Mouse (Mus musculus) embryonic facial prominence, embryonic 15.5 days (tissue): ENCODE measurements around the gene Anks1b. TPM values are rescaled to one million over a fixed set of nuclear protein-coding genes. Genes with fewer than 3 reads are reported as not detected.

ENCODE experiments used
- ATAC-seq: fragments of 200-750 bp; cut with Nextera tagmentation; 2 replicates; pipeline ENCODE4 v1.8.0; 2017; ENCODE audit warnings: low read depth, moderate TSS enrichment; ENCODE audit not compliant: insufficient number of reproducible peaks, low FRiP score, low TSS enrichment
- H3K27ac ChIP-seq: fragments of 300-500 bp; sonication (generic); replicated peaks from 2 replicates; pipeline ENCODE4 v1.5.1; 2015; ENCODE audit warnings: mild to moderate bottlenecking, inconsistent platforms
- H3K27me3 ChIP-seq: fragments of 300-500 bp; sonication (generic); 2 replicates; pipeline ENCODE4 v1.6.1; 2015; ENCODE audit warnings: inconsistent platforms
- H3K36me3 ChIP-seq: fragments of 300-500 bp; sonication (generic); 2 replicates; pipeline ENCODE4 v1.6.1; 2015; ENCODE audit warnings: mild to moderate bottlenecking, inconsistent platforms
- H3K4me1 ChIP-seq: fragments of 300-500 bp; sonication (generic); 2 replicates; pipeline ENCODE4 v1.6.1; 2015; ENCODE audit warnings: inconsistent platforms
- H3K4me2 ChIP-seq: fragments of 300-500 bp; sonication (generic); replicated peaks from 2 replicates; pipeline ENCODE4 v1.6.1; 2015; ENCODE audit warnings: mild to moderate bottlenecking, inconsistent platforms
- H3K4me3 ChIP-seq: fragments of 300-500 bp; sonication (generic); replicated peaks from 2 replicates; pipeline ENCODE4 v1.5.1; 2015; ENCODE audit warnings: mild to moderate bottlenecking, inconsistent platforms
- H3K9ac ChIP-seq: fragments of 300-500 bp; sonication (generic); 2 replicates; pipeline ENCODE4 v1.6.1; 2015; ENCODE audit warnings: inconsistent platforms
- H3K9me3 ChIP-seq: fragments of 300-500 bp; sonication (generic); replicated peaks from 2 replicates; pipeline ENCODE4 v1.6.1; 2016; ENCODE audit warnings: inconsistent platforms
- WGBS: fragments of 180-500 bp; shearing (Covaris S2); methylation state at CpG from one replicate; pipeline ENCODE4 v1.1.7; 2015; 5-methylcytosine and 5-hydroxymethylcytosine counted together
- polyA plus RNA-seq: library from polyadenylated mRNA; unstranded; fragments of >200 nt; fragmentation: Nextera tagmentation; extraction: Ambion mirVana; gene quantifications from 2 replicates; pipeline ENCODE4 v1.2.1, GENCODE M21; 2015

The Anks1b gene
- polyA plus RNA-seq, 1 experiment from 2014 or later = 2.0 TPM

DNA sequence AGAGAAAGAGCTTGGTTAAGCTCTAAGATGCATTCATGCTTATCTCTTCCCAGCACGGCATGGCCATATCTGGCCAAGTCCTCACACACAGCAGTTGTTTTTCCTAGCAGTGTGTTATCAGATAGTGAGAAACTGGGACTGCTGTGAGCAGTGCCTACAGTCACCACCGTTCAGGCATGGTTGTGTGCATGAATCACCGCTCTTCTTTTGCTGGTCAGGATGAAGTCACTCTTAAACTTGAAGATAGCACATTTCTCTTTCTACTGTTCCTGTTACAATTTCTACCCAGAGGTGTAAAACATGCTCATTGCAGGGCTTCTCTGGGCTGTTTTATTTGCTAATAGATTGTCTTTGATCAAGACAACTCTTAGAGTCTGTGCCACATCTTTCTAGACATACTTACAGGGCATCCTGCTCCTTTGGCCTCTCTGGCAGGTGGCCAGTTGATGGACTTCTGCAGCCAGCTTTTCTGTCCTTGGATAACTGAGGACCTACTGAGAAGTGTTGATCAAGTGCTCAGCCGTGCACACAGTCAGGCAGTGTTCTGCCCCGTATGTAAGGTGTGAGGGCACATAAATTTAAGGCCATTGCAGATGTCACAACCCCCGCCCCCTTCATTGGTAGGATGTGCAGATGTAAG lies 296.8 kb downstream of the Anks1b start:
- no peaks in the 10 kb centered on the region for H3K36me3 ChIP-seq
- H3K4me3 ChIP-seq = no peak overlapping the region
- no peak overlapping the region for H3K4me2 ChIP-seq
- H3K9ac ChIP-seq = no peak overlapping the region
- H3K27ac ChIP-seq = no peak overlapping the region
- no peak for ATAC-seq
- no peaks in the 10 kb centered on the region for H3K4me1 ChIP-seq
- 80% methylated on average over 6 of the region's 6 CpGs for WGBS
- no peaks in the 10 kb centered on the region for H3K27me3 ChIP-seq
- no peaks in the 10 kb centered on the region for H3K9me3 ChIP-seq

- no peak for ATAC-seq
- H3K4me1 ChIP-seq = no peaks in the 10 kb centered on the region
- 62% methylated on average over 5 of the region's 5 CpGs for WGBS
- no peak overlapping the region for H3K9ac ChIP-seq
- H3K36me3 ChIP-seq = no peaks in the 10 kb centered on the region
- no peaks in the 10 kb centered on the region for H3K9me3 ChIP-seq
- no peak overlapping the region for H3K4me3 ChIP-seq
- H3K27ac ChIP-seq = no peak overlapping the region
- H3K4me2 ChIP-seq = no peak overlapping the region
- H3K27me3 ChIP-seq = no peaks in the 10 kb centered on the region
Observed at GRCm38 (mm10) chr10:90190366-90190765, 317.1 kb downstream of the Anks1b start.

DNA sequence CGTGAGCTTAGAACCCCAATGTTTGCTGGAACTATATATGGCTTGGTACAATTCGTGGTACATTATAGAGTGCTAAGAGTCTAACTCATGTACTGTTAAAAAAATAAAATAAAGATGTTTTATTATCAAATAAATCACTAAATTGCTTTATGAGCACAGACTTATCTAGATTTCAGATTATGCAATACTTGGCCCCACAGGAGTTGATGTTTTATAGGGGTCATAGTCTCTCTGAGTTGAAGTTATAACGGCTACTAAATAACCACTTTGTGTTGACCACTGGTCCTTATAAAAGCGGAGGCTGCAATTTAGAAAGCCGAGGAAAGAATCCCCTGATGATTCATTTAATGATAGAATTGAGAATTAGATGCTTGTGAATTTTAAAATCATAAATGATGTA lies 323.6 kb downstream of the Anks1b start:
- no peaks in the 10 kb centered on the region for H3K27me3 ChIP-seq
- no peak overlapping the region for H3K27ac ChIP-seq
- H3K4me1 ChIP-seq = no peaks in the 10 kb centered on the region
- 84% methylated on average over 5 of the region's 5 CpGs for WGBS
- H3K9ac ChIP-seq = no peak overlapping the region
- no peak overlapping the region for H3K4me2 ChIP-seq
- no peaks in the 10 kb centered on the region for H3K36me3 ChIP-seq
- no peak overlapping the region for H3K4me3 ChIP-seq
- no peaks in the 10 kb centered on the region for H3K9me3 ChIP-seq
- ATAC-seq = no peak

- Histone ChIP-seq H3K9me3 (no peaks in the 10 kb centered on the region), H3K9ac (no peak overlapping the region), H3K4me2 (no peak overlapping the region), H3K27me3 (no peaks in the 10 kb centered on the region), H3K4me3 (no peak overlapping the region), H3K27ac (no peak overlapping the region), H3K36me3 (no peaks in the 10 kb centered on the region), H3K4me1 (no peaks in the 10 kb centered on the region)
- 91% methylated on average over 6 of the region's 6 CpGs for WGBS
- no peak for ATAC-seq
Observed at GRCm38 (mm10) chr10:90210044-90210443, 336.7 kb downstream of the Anks1b start.

DNA sequence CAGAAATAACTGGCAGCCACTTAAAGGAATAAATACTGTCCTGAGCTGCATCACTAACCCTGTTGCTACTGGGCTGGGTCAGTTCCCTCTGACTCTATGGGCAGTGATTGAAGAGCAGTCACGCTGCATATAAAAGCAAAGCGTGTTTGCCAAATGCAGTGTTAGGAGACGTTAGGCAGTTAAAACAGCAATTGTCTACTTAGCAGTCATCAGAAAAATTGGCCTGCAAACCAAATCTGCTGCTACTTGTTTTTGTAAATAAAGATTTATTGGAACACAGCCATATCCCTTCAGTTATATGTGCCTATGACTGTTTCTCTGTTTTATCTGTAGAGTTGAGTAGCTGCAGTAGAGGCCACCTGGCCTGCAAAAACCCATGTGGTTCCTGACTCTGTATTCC lies 347.2 kb downstream of the Anks1b start:
- 68% methylated on average over 3 of the region's 3 CpGs for WGBS
- H3K4me3 ChIP-seq = no peak overlapping the region
- no peak overlapping the region for H3K27ac ChIP-seq
- H3K36me3 ChIP-seq = no peaks in the 10 kb centered on the region
- no peaks in the 10 kb centered on the region for H3K27me3 ChIP-seq
- H3K9ac ChIP-seq = no peak overlapping the region
- no peaks in the 10 kb centered on the region for H3K4me1 ChIP-seq
- no peak overlapping the region for H3K4me2 ChIP-seq
- ATAC-seq = no peak
- H3K9me3 ChIP-seq = no peaks in the 10 kb centered on the region

DNA sequence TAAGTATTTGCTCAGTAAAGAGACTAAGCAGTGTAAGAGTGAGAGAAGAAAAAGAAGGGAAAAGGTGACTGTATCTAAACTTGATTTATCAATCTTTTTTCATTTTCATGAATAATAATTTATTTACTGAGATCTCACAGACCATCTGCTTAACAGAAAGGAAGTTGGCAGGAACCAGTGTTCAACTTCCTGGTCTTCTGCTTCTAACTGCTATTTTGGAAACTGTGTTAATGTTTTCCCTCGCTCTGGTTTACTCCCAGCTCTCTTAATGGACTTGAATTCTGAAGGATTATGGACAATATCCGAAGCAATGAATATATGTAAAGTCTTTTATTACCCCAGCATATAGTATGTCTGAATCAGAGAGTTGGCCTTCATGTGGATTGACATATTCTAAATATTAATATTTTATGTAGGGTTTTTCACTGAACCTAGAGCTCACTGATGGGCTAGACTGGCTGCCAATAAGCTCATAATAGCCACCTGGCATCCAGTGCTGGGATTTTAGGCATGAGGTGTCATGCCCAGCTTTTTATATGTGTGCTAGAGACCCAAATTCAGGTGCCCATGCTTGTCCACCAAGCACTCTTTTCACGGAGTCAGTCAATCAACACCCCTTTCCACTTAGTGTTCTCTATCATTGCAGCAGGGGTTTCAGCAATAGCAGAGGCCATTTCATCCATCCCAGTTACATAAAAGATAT lies 349.6 kb downstream of the Anks1b start:
- no peak for ATAC-seq
- Histone ChIP-seq H3K36me3 (no peaks in the 10 kb centered on the region), H3K4me2 (no peak overlapping the region), H3K9ac (no peak overlapping the region), H3K27me3 (no peaks in the 10 kb centered on the region), H3K4me3 (no peak overlapping the region), H3K27ac (no peak overlapping the region), H3K9me3 (no peaks in the 10 kb centered on the region), H3K4me1 (no peaks in the 10 kb centered on the region)
- WGBS = 72% methylated on average over 3 of the region's 3 CpGs

DNA sequence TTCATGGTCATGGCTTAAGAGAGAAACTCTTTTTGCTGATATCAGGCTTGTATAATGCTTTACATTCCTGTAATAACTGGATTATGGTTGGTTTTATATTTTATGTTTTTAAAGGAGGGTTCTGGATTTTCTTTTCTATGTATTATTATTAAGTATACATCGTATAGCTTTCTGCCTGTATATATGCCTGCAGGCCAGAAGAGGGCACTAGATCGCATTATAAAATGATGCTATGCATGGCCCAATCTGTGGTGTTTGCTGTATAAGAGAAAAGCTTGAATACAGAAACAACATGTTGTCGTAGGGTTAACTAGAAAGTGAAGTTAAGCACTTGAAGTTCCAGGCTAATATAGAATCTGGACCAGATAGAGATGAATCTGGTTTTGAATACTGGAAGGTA lies 362.0 kb downstream of the Anks1b start:
- no peaks in the 10 kb centered on the region for H3K9me3 ChIP-seq
- H3K27ac ChIP-seq = no peak overlapping the region
- no peak overlapping the region for H3K4me3 ChIP-seq
- no peaks in the 10 kb centered on the region for H3K27me3 ChIP-seq
- no peak overlapping the region for H3K4me2 ChIP-seq
- H3K4me1 ChIP-seq = no peaks in the 10 kb centered on the region
- ATAC-seq = no peak
- no peak overlapping the region for H3K9ac ChIP-seq
- WGBS = 70% methylated on average over 3 of the region's 3 CpGs
- no peaks in the 10 kb centered on the region for H3K36me3 ChIP-seq

- ATAC-seq = no peak
- no peaks in the 10 kb centered on the region for H3K9me3 ChIP-seq
- H3K27me3 ChIP-seq = no peaks in the 10 kb centered on the region
- H3K4me3 ChIP-seq = no peak overlapping the region
- H3K27ac ChIP-seq = no peak overlapping the region
- 81% methylated on average over 3 of the region's 3 CpGs for WGBS
- no peak overlapping the region for H3K9ac ChIP-seq
- no peaks in the 10 kb centered on the region for H3K36me3 ChIP-seq
- no peaks in the 10 kb centered on the region for H3K4me1 ChIP-seq
- H3K4me2 ChIP-seq = no peak overlapping the region
Observed at GRCm38 (mm10) chr10:90237290-90237689, 364.0 kb downstream of the Anks1b start.

DNA sequence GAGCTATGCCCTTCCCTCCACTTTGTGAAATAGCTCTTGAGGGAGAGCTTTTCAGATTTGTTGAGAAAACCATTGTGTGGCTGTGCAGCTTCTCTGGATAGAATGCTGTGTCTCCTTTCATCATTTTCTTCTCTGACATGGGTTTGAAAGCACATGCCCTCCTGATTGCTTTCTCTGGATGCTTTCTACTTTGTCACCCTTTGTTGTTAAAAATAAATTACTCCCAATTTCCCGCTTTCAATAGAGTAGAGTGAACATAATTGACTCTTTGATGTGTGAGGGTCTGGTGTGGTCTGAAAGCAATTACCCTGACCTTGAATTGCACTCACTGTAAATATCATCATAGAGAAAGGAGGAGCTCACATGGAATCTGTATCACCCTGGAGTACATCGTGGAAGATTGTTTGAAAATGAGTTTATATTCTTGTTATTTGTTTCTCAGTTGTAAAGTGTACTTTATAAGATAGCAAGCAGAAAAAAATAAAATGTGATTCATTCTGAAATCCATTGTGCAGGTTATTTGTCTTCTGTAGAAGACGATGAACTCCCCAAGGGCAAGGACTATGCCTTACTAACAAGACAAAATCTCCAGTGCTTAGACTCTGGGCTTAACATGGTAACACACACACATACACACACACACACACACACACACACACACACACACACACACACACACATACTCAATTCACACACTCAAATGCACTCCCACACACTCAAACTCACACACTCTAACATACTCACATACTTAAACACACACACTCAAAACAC lies 385.8 kb downstream of the Anks1b start:
- Histone ChIP-seq H3K9ac (no peak overlapping the region), H3K27me3 (no peaks in the 10 kb centered on the region), H3K9me3 (no peaks in the 10 kb centered on the region), H3K36me3 (no peaks in the 10 kb centered on the region), H3K4me3 (no peak overlapping the region), H3K4me1 (no peaks in the 10 kb centered on the region), H3K4me2 (no peak overlapping the region), H3K27ac (no peak overlapping the region)
- WGBS = 37% methylated on average over 3 of the region's 3 CpGs
- ATAC-seq = no peak

- Histone ChIP-seq H3K27ac (no peak overlapping the region), H3K4me2 (no peak overlapping the region), H3K9ac (no peak overlapping the region), H3K4me1 (no peaks in the 10 kb centered on the region), H3K27me3 (no peaks in the 10 kb centered on the region), H3K36me3 (no peaks in the 10 kb centered on the region), H3K4me3 (no peak overlapping the region), H3K9me3 (no peaks in the 10 kb centered on the region)
- WGBS = 85% methylated on average over 1 of the region's 1 CpGs
- no peak for ATAC-seq
Observed at GRCm38 (mm10) chr10:90271321-90271720, 398.0 kb downstream of the Anks1b start.

- H3K9me3 ChIP-seq = no peaks in the 10 kb centered on the region
Observed at GRCm38 (mm10) chr10:90273311-90273710, 400.0 kb downstream of the Anks1b start.

More at GRCm38 (mm10) chr10:90273311-90273710, 400.0 kb downstream of the Anks1b start:
- Histone ChIP-seq H3K9ac (no peak overlapping the region), H3K4me1 (no peaks in the 10 kb centered on the region), H3K4me2 (no peak overlapping the region), H3K4me3 (no peak overlapping the region), H3K36me3 (no peaks in the 10 kb centered on the region), H3K27me3 (no peaks in the 10 kb centered on the region), H3K27ac (no peak overlapping the region)
- no peak for ATAC-seq
- 75% methylated on average over 2 of the region's 2 CpGs for WGBS
